Mouse (Mus musculus) ovary, postnatal 10 days (tissue): ENCODE results near the gene Dcaf11.

Experiments
- DNase-seq: peaks from one replicate; pipeline ENCODE4 v3.0.0; 2022; ENCODE audit warnings: low spot score

Dcaf11 gene

DNA sequence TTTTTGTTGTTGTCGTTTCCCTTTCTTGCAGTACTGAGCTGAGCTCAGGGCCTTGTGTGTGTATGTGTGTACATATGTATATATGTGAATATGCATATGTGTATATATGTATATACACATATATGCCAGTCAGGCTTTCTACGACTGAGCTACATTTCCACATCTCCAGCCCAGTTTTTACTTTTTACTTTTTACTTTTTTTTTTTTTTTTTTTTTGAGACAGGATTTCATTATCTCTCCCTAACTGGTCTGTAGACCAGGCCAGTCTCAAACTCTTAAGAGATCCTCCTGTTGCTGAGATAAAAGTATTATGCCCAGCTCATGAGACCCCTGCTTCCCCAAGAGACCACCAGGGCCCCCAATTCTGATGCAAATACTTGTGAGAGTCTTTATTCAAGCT is 57.0 kb downstream of the Dcaf11 start:
- DNase-seq = no peak

- DNase-seq = no peak
These were observed 58.0 kb downstream of the Dcaf11 start, which contains the start of gene Rec8 for GRCm38 (mm10) chr14:55617822-55618221. TSS of gene Rec8 (plus strand) at chr14:55618037.

- no peak for DNase-seq
These were observed 58.8 kb downstream of the Dcaf11 start for GRCm38 (mm10) chr14:55618486-55619195.
